Mouse (Mus musculus): ENCODE data around the gene Kcnn1.

DNA sequence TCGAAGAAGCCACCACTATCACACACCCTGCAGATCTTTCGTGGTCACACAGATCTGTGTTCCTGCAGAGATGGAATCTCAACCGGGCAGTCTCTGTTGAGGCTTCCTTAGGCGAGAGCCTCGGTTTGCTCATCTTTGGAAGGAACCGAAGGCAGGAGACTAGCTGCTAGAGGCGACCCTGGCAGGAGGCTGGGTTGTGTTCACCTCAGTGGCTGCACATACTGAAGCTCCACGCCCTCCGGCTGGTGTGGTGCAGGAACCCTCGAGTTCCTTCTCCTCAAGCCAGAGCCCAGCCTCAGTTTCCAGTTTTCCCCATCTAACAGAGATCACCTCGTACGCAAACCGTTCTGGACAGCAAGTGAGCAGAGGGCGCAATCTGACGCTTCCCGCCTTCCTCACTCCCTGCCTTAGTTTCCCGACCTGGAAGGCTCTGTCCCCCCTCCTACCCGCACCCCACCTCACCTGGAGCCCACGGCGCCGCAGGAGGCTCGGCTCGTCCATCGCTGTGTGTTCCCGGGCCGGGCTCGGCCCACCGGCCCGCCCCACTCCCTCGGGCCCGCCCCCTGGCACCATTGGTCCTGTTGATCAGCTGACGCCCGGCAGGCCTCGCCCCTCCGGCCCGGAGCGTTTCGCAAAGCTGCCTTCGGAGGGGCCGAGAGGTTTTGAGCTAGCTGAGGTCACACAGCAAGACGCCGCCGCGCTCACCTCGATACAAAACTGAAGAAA is 58.4 kb downstream of the Kcnn1 start, which contains the start of gene Mast3:
- TF ChIP-seq GATA1 (IDR thresholded peaks at IDR 0.05; ENCODE audit: borderline replicate concordance, low read length) (no peak), CTCF (IDR thresholded peaks at IDR 0.05; ENCODE audit: low read depth, low read length) (no peak), POLR2AphosphoS5 (IDR thresholded peaks at IDR 0.05; ENCODE audit: insufficient replicate concordance, low read depth, low read length) (no peak)
